Mouse (Mus musculus): ENCODE data around the gene Apol9a.
"Not testable (repeated sequence)": the region's sequence is repeated elsewhere in the genome, so short reads cannot be mapped to it uniquely, and the experiment has no call there.

DNA sequence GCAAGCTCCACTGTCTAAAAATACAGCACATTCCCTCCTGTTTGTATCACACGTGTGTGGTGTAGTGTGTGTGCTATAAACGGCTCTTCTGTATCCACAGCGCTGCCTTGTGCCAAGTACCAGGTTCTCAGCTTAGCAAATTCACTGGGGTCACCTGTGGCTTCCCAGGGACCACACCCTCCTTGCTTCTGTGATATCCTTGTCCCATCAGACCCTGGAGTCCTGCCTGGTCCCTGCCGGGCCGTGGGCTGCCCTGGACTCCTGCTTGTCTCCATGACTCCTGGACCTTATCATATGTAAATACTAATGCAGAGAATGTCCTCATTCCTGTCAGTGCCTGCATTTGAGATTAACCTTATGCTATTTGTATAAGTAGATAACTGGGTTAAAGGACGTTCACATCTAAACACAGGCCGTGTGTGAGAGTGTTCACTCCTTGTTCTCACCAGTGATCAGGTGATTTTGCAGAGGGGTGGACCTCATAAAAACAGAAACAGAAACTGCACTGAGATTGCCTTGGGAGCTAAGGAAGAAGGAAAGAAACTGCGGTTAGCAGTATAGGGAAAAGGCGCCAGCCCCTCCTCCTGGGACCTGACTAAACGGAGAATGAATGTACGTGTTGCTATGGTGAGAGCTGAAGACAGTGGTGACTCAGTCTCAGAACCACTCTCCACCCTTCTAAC is 13.3 kb downstream of the Apol9a start:
- TF ChIP-seq CTCF (IDR thresholded peaks at IDR 0.05; ENCODE audit: extremely low read depth, insufficient read depth, insufficient read length, insufficient replicate concordance); POLR2A (IDR thresholded peaks at IDR 0.05; ENCODE audit: low read depth, low read length): not testable (repeated sequence)

Data from spleen, adult 2 months (tissue).